Mouse (Mus musculus): ENCODE measurements around the gene Scpep1. TPM values are rescaled to one million over a fixed set of nuclear protein-coding genes. Genes with fewer than 3 reads are reported as not detected.

The Scpep1 gene
- polyA plus RNA-seq, 1 experiment = 28.1 TPM

- no peak for DNase-seq
- Histone ChIP-seq H3K4me3 (replicated peaks; ENCODE audit: extremely low read depth, low read depth, low read length) (no peak overlapping the region), H3K4me1 (ENCODE audit: control insufficient read depth, insufficient read depth, low read length) (no peaks in the 10 kb centered on the region)
- TF ChIP-seq CTCF (IDR thresholded peaks at IDR 0.05; ENCODE audit: insufficient read depth, low read length) (no peak), POLR2A (IDR thresholded peaks at IDR 0.05; ENCODE audit: borderline replicate concordance, extremely low read depth, low read depth, low read length) (no peak)
- WGBS = 97% methylated on average over 2 of the region's 2 CpGs
These were observed 3.7 kb downstream of the Scpep1 start for GRCm38 (mm10) chr11:88951576-88951975.

GRCm38 (mm10) chr11:88950640-88951250, 4.5 kb downstream of the Scpep1 start:
- TF ChIP-seq POLR2A (IDR thresholded peaks at IDR 0.05; ENCODE audit: borderline replicate concordance, extremely low read depth, low read depth, low read length) = no peak
- no peak for TF ChIP-seq CTCF (IDR thresholded peaks at IDR 0.05; ENCODE audit: insufficient read depth, low read length)
- no peak for DNase-seq
- 80% methylated on average over 13 of the region's 13 CpGs for WGBS
- Histone ChIP-seq H3K4me1 (ENCODE audit: control insufficient read depth, insufficient read depth, low read length) (no peaks in the 10 kb centered on the region), H3K4me3 (replicated peaks; ENCODE audit: extremely low read depth, low read depth, low read length) (no peak overlapping the region)

GRCm38 (mm10) chr11:88949802-88950639, 5.2 kb downstream of the Scpep1 start:
- Histone ChIP-seq H3K4me3 (replicated peaks; ENCODE audit: extremely low read depth, low read depth, low read length) (no peak overlapping the region), H3K4me1 (ENCODE audit: control insufficient read depth, insufficient read depth, low read length) (no peaks in the 10 kb centered on the region)
- WGBS = 78% methylated on average over 8 of the region's 8 CpGs
- TF ChIP-seq CTCF (IDR thresholded peaks at IDR 0.05; ENCODE audit: insufficient read depth, low read length) (no peak), POLR2A (IDR thresholded peaks at IDR 0.05; ENCODE audit: borderline replicate concordance, extremely low read depth, low read depth, low read length) (no peak)
- no peak for DNase-seq

GRCm38 (mm10) chr11:88948896-88949295, 6.4 kb downstream of the Scpep1 start:
- 76% methylated on average over 8 of the region's 8 CpGs for WGBS
- DNase-seq = no peak
- Histone ChIP-seq H3K4me3 (replicated peaks; ENCODE audit: extremely low read depth, low read depth, low read length) (no peak overlapping the region), H3K4me1 (ENCODE audit: control insufficient read depth, insufficient read depth, low read length) (no peaks in the 10 kb centered on the region)
- TF ChIP-seq CTCF (IDR thresholded peaks at IDR 0.05; ENCODE audit: insufficient read depth, low read length) (no peak), POLR2A (IDR thresholded peaks at IDR 0.05; ENCODE audit: borderline replicate concordance, extremely low read depth, low read depth, low read length) (no peak)

GRCm38 (mm10) chr11:88945971-88946585, 9.2 kb downstream of the Scpep1 start:
- DNase-seq = no peak
- WGBS = 75% methylated on average over 8 of the region's 8 CpGs
- no peaks in the 10 kb centered on the region for H3K4me1 ChIP-seq (ENCODE audit: control insufficient read depth, insufficient read depth, low read length)
- TF ChIP-seq CTCF (IDR thresholded peaks at IDR 0.05; ENCODE audit: insufficient read depth, low read length) (no peak), POLR2A (IDR thresholded peaks at IDR 0.05; ENCODE audit: borderline replicate concordance, extremely low read depth, low read depth, low read length) (no peak)
- H3K4me3 ChIP-seq (replicated peaks; ENCODE audit: extremely low read depth, low read depth, low read length) = no peak overlapping the region

GRCm38 (mm10) chr11:88941489-88941888, 13.8 kb downstream of the Scpep1 start:
- H3K4me3 ChIP-seq (replicated peaks; ENCODE audit: extremely low read depth, low read depth, low read length) = no peak overlapping the region
- 75% methylated on average over 12 of the region's 12 CpGs for WGBS
- no peak for DNase-seq
- TF ChIP-seq CTCF (IDR thresholded peaks at IDR 0.05; ENCODE audit: insufficient read depth, low read length) (no peak), POLR2A (IDR thresholded peaks at IDR 0.05; ENCODE audit: borderline replicate concordance, extremely low read depth, low read depth, low read length) (no peak)
- no peaks in the 10 kb centered on the region for H3K4me1 ChIP-seq (ENCODE audit: control insufficient read depth, insufficient read depth, low read length)

- Histone ChIP-seq H3K4me3 (replicated peaks; ENCODE audit: extremely low read depth, low read depth, low read length) (no peak overlapping the region), H3K4me1 (ENCODE audit: control insufficient read depth, insufficient read depth, low read length) (no peaks in the 10 kb centered on the region)
- WGBS = 92% methylated on average over 4 of the region's 4 CpGs
- TF ChIP-seq POLR2A (IDR thresholded peaks at IDR 0.05; ENCODE audit: borderline replicate concordance, extremely low read depth, low read depth, low read length) = no peak
- TF ChIP-seq CTCF (IDR thresholded peaks at IDR 0.05; ENCODE audit: insufficient read depth, low read length) = no peak
- no peak for DNase-seq
These were observed 15.6 kb downstream of the Scpep1 start for GRCm38 (mm10) chr11:88939634-88940033.

GRCm38 (mm10) chr11:88938770-88939169, 16.5 kb downstream of the Scpep1 start:
- 97% methylated on average over 2 of the region's 2 CpGs for WGBS
- Histone ChIP-seq H3K4me3 (replicated peaks; ENCODE audit: extremely low read depth, low read depth, low read length) (no peak overlapping the region), H3K4me1 (ENCODE audit: control insufficient read depth, insufficient read depth, low read length) (no peaks in the 10 kb centered on the region)
- DNase-seq = no peak
- TF ChIP-seq CTCF (IDR thresholded peaks at IDR 0.05; ENCODE audit: insufficient read depth, low read length) = no peak
- TF ChIP-seq POLR2A (IDR thresholded peaks at IDR 0.05; ENCODE audit: borderline replicate concordance, extremely low read depth, low read depth, low read length) = no peak

GRCm38 (mm10) chr11:88937886-88938285, 17.4 kb downstream of the Scpep1 start:
- Histone ChIP-seq H3K4me3 (replicated peaks; ENCODE audit: extremely low read depth, low read depth, low read length) (no peak overlapping the region), H3K4me1 (ENCODE audit: control insufficient read depth, insufficient read depth, low read length) (no peaks in the 10 kb centered on the region)
- WGBS = 78% methylated on average over 2 of the region's 2 CpGs
- TF ChIP-seq CTCF (IDR thresholded peaks at IDR 0.05; ENCODE audit: insufficient read depth, low read length) (no peak), POLR2A (IDR thresholded peaks at IDR 0.05; ENCODE audit: borderline replicate concordance, extremely low read depth, low read depth, low read length) (no peak)
- no peak for DNase-seq

Measured in lung, adult 2 months (tissue).